Mouse (Mus musculus) myocyte (in vitro differentiated cells): ENCODE data around the gene Slc3a2. TPM values are rescaled to one million over a fixed set of nuclear protein-coding genes. Genes with fewer than 3 reads are reported as not detected.

ENCODE experiments used
- H3K27me3 ChIP-seq: one replicate; pipeline ENCODE4 v1.6.1; 2011; ENCODE audit not compliant: control insufficient read depth, insufficient read depth, insufficient read length
- H3K36me3 ChIP-seq: one replicate; pipeline ENCODE4 v1.6.1; 2011; ENCODE audit not compliant: control insufficient read depth, insufficient read depth
- H3K4me2 ChIP-seq: one replicate; pipeline ENCODE4 v1.6.1; 2011; ENCODE audit warnings: low read depth, control low read depth
- H3K4me3 ChIP-seq: one replicate; pipeline ENCODE4 v1.5.1; 2011; ENCODE audit warnings: mild to moderate bottlenecking, control low read depth, moderate library complexity
- H3K79me2 ChIP-seq: one replicate; pipeline ENCODE4 v1.6.1; 2011; ENCODE audit not compliant: control insufficient read depth, insufficient read depth
- H3ac ChIP-seq: one replicate; pipeline ENCODE4 v1.6.1; 2011; ENCODE audit not compliant: control insufficient read depth, insufficient read length
- CEBPB ChIP-seq: IDR thresholded peaks from 2 replicates; pipeline ENCODE4 v1.6.1; 2011; ENCODE audit warnings: mild to moderate bottlenecking, moderate library complexity; ENCODE audit not compliant: poor library complexity, insufficient read depth, severe bottlenecking
- E2F4 ChIP-seq: IDR thresholded peaks from one replicate; pipeline ENCODE4 v1.6.1; 2011; ENCODE audit warnings: mild to moderate bottlenecking, control low read depth, moderate library complexity; ENCODE audit not compliant: insufficient read depth
- MAX ChIP-seq: IDR thresholded peaks from one replicate; pipeline ENCODE4 v1.6.1; 2011; ENCODE audit warnings: low read depth, mild to moderate bottlenecking, control low read depth
- MYOD1 ChIP-seq, 3 experiments: IDR thresholded peaks; one replicate each; pipeline ENCODE4 v1.6.1; 2011; ENCODE audit warnings: control low read depth in 2 of 3, low read depth in 2 of 3, mild to moderate bottlenecking in 2 of 3, moderate library complexity in 1 of 3; ENCODE audit not compliant: insufficient read length in 2 of 3, control insufficient read depth in 1 of 3
- MYOG ChIP-seq, 3 experiments: IDR thresholded peaks; one replicate each; pipeline ENCODE4 v1.6.1; 2011; ENCODE audit warnings: control low read depth in 2 of 3, low read depth in 2 of 3, mild to moderate bottlenecking in 2 of 3; ENCODE audit not compliant: insufficient read length in 2 of 3, control insufficient read depth in 1 of 3, insufficient read depth in 1 of 3
- POLR2A ChIP-seq: IDR thresholded peaks from one replicate; pipeline ENCODE4 v1.6.1; 2011; ENCODE audit warnings: low read depth, mild to moderate bottlenecking, control low read depth, moderate library complexity; ENCODE audit not compliant: insufficient read length
- POLR2AphosphoS2 ChIP-seq: IDR thresholded peaks from one replicate; pipeline ENCODE4 v1.6.1; 2011; ENCODE audit warnings: low read depth, control low read depth; ENCODE audit not compliant: insufficient read length
- REST ChIP-seq: IDR thresholded peaks from one replicate; pipeline ENCODE4 v1.6.1; 2011; ENCODE audit warnings: mild to moderate bottlenecking, control low read depth, moderate library complexity; ENCODE audit not compliant: insufficient read depth, insufficient read length
- SRF ChIP-seq: IDR thresholded peaks from one replicate; pipeline ENCODE4 v1.6.1; 2011; ENCODE audit warnings: low read depth; ENCODE audit not compliant: control insufficient read depth, insufficient read length
- TCF12 ChIP-seq: IDR thresholded peaks from one replicate; pipeline ENCODE4 v1.6.1; 2011; ENCODE audit warnings: mild to moderate bottlenecking, control low read depth; ENCODE audit not compliant: poor library complexity, insufficient read depth, severe bottlenecking
- TCF3 ChIP-seq: IDR thresholded peaks from one replicate; pipeline ENCODE4 v1.6.1; 2011; ENCODE audit warnings: low read depth, control low read depth; ENCODE audit not compliant: insufficient read length
- USF1 ChIP-seq: IDR thresholded peaks from one replicate; pipeline ENCODE4 v1.6.1; 2011; ENCODE audit warnings: low read depth, mild to moderate bottlenecking, control low read depth, moderate library complexity
- polyA plus RNA-seq: library from polyadenylated mRNA; unstranded; fragments of >200 nt; fragmentation: generic; extraction: Trizol; gene quantifications from one replicate; pipeline ENCODE4 v1.2.1, GENCODE M21; 2012; ENCODE audit warnings: missing spikeins

Slc3a2 gene
- polyA plus RNA-seq, 1 experiment = 806 TPM

DNA sequence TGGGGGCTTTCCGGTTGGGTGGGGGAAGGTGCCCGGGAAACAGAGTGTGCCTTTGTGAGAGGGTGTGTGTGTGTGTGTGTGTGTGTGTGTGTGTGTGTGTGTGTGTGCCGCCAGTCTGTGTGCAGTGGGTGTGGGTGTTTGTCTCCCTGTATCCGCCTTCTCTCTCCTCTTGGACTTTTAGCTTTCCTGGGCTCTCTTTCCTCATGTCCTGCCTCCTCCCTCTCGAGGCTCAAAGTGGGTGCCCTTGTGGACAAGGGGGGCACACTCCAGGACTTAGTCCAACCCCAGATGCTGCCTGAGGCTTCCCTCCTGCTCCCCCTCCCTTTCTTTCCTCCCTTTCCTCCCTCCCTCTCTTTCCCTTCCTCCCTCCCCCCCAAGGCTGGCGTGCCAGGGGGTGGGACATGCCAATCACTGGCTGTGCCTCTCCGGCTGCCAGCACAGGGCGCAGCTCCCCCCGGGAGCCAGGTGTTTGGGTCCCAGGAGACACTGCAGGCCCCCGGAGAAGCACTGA is 59.2 kb downstream of the Slc3a2 start:
- TF ChIP-seq MYOD1 (IDR thresholded peaks at IDR 0.05; ENCODE audit: control insufficient read depth in 1 of 3, insufficient read length in 2 of 3, low read depth in 2 of 3) = no peak
- TF ChIP-seq POLR2A = no peak
- no peak for TF ChIP-seq SRF
- no peak for TF ChIP-seq MYOG (IDR thresholded peaks at IDR 0.05; ENCODE audit: control insufficient read depth in 1 of 3, insufficient read depth in 1 of 3, insufficient read length in 2 of 3, low read depth in 2 of 3)
- TF ChIP-seq REST = no peak
- TF ChIP-seq MAX = no peak
- TF ChIP-seq POLR2AphosphoS2 = no peak
- TF ChIP-seq TCF12 = no peak
- H3K4me3 ChIP-seq = no peak overlapping the region
- no peak overlapping the region for H3ac ChIP-seq
- peaks cover 53% of the 10 kb centered on the region for H3K27me3 ChIP-seq
- H3K4me2 ChIP-seq = no peak overlapping the region
- H3K36me3 ChIP-seq = no peaks in the 10 kb centered on the region
- no peaks in the 10 kb centered on the region for H3K79me2 ChIP-seq

DNA sequence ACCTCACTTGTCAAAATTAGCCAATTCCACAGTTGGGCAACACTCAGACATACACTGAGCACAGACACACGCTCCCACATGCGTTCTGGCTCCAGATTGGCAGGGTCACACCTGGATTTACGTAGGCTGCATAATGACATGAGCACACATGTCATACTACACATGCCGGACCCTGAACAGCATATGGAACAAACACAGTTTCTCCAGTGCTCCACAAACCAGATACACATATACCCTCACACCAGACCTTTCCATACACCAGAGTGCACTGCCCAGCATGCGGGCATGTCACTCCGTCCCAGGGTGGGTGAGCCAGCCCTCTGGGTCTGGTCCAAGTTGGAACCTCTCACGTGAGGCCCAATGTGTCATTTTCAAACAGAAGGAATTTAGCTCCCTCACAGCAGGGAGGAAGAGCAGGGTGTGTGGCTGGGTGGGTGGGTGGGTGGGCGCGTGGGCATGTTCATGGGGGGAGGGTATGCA is 59.8 kb downstream of the Slc3a2 start, which contains the start of gene Chrm1:
Chrm1 (plus strand) TSS at position 430 of the 480 bp plus-strand sequence.
- Histone ChIP-seq H3K4me2 (no peak within 1 kb of the TSS), H3K27me3 (peaks cover 55% of the 10 kb centered on the region), H3ac (no peak within 1 kb of the TSS), H3K36me3 (no peaks in the 10 kb centered on the region), H3K4me3 (no peak within 1 kb of the TSS), H3K79me2 (no peaks in the 10 kb centered on the region)
- TF ChIP-seq TCF3 = no peak
- no peak for TF ChIP-seq POLR2AphosphoS2
- no peak for TF ChIP-seq USF1
- TF ChIP-seq POLR2A = no peak
- TF ChIP-seq MYOD1 (IDR thresholded peaks at IDR 0.05; ENCODE audit: control insufficient read depth in 1 of 3, insufficient read length in 2 of 3, low read depth in 2 of 3) = no peak
- no peak for TF ChIP-seq E2F4
- TF ChIP-seq MAX = no peak
- no peak for TF ChIP-seq TCF12

DNA sequence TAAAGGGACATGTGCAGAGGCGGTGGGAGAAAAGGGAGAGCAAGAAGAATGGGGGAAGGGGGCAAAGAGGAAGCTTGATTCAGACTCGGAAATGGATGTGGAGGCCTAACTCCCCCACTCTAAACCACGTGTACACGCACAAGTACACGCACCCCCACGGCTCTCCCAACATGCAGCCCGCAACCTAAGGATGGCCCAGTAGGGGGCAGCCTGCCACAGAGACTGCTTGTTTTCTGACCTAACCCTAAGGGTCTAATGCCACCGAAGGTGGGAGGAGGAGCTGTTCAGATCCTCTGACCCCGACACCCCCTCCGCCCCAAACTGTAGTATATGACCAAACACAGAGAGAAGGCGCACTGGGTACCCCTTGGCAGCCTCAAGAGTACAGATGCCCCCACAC is 60.8 kb downstream of the Slc3a2 start:
- H3K79me2 ChIP-seq = no peaks in the 10 kb centered on the region
- no peak overlapping the region for H3ac ChIP-seq
- H3K4me3 ChIP-seq = no peak overlapping the region
- TF ChIP-seq MAX = no peak
- no peak for TF ChIP-seq REST
- no peak for TF ChIP-seq USF1
- no peak for TF ChIP-seq POLR2A
- no peak for TF ChIP-seq SRF
- no peak for TF ChIP-seq POLR2AphosphoS2
- no peak for TF ChIP-seq MYOG (IDR thresholded peaks at IDR 0.05; ENCODE audit: control insufficient read depth in 1 of 3, insufficient read depth in 1 of 3, insufficient read length in 2 of 3, low read depth in 2 of 3)
- TF ChIP-seq E2F4 = no peak
- H3K4me2 ChIP-seq = no peak overlapping the region
- H3K27me3 ChIP-seq = peaks cover 63% of the 10 kb centered on the region
- H3K36me3 ChIP-seq = no peaks in the 10 kb centered on the region

DNA sequence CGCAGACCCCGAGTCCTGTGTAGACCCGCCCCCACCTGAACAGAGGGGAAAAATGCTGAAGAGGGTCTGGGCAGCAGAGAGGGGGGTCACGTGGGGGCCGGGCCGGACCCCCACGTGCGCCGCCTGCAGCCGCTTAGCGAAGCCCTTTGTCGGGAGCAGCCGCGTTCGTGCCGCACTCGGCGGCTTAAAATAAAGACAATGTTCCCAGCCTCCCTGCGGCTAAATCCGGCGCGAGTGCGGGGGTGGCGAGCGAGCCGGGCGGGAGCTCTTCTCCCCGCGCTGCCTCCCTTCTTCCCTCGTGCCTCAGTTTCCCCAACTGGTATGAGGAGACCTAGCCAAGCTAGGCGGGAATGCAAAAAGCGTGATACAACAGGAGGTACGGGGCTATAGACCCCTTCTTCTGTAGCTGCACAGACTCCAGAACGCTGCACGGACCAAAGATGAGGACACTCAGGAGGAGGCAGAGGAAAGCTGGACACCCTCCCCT is 61.3 kb downstream of the Slc3a2 start:
- Histone ChIP-seq H3K79me2 (no peaks in the 10 kb centered on the region), H3K27me3 (peaks cover 63% of the 10 kb centered on the region), H3K36me3 (no peaks in the 10 kb centered on the region), H3K4me2 (no peak overlapping the region), H3K4me3 (no peak overlapping the region), H3ac (no peak overlapping the region)
- no peak for TF ChIP-seq MYOD1 (IDR thresholded peaks at IDR 0.05; ENCODE audit: control insufficient read depth in 1 of 3, insufficient read length in 2 of 3, low read depth in 2 of 3)
- TF ChIP-seq USF1 = no peak
- TF ChIP-seq MYOG (IDR thresholded peaks at IDR 0.05; ENCODE audit: control insufficient read depth in 1 of 3, insufficient read depth in 1 of 3, insufficient read length in 2 of 3, low read depth in 2 of 3) = no peak
- no peak for TF ChIP-seq REST
- no peak for TF ChIP-seq TCF3
- TF ChIP-seq POLR2AphosphoS2 = no peak
- no peak for TF ChIP-seq CEBPB

Other genes with a start within 250 kb of the Slc3a2 start
- gene Slc22a8, start 132.1 kb downstream of the Slc3a2 start, polyA plus RNA-seq = not detected
- gene Slc22a6, start 105.3 kb downstream of the Slc3a2 start, polyA plus RNA-seq = not detected
- not detected for gene Chrm1, start 59.6 kb downstream of the Slc3a2 start, polyA plus RNA-seq
- 109 TPM for gene Wdr74, start 12.5 kb upstream of the Slc3a2 start, polyA plus RNA-seq
- 0.94 TPM for gene 1700092M07Rik, start 17.3 kb upstream of the Slc3a2 start, polyA plus RNA-seq
- gene Stx5a, start 18.0 kb upstream of the Slc3a2 start, polyA plus RNA-seq = 49.5 TPM
- gene Nxf1, start 33.7 kb upstream of the Slc3a2 start, polyA plus RNA-seq = 64.3 TPM
- gene Tmem223, start 47.6 kb upstream of the Slc3a2 start, polyA plus RNA-seq = 59.4 TPM
- 31.6 TPM for gene Tmem179b, start 51.1 kb upstream of the Slc3a2 start, polyA plus RNA-seq
- gene Taf6l, start 63.0 kb upstream of the Slc3a2 start, polyA plus RNA-seq = 19.6 TPM
- gene Polr2g, start 75.2 kb upstream of the Slc3a2 start, polyA plus RNA-seq = 152 TPM
- gene Zbtb3, start 79.2 kb upstream of the Slc3a2 start, polyA plus RNA-seq = 2.4 TPM
- 18.7 TPM for gene Ttc9c, start 96.0 kb upstream of the Slc3a2 start, polyA plus RNA-seq
- gene Hnrnpul2, start 96.6 kb upstream of the Slc3a2 start, polyA plus RNA-seq = 42.1 TPM
- 1.00 TPM for gene AC129217.1, start 106.4 kb upstream of the Slc3a2 start, polyA plus RNA-seq
- 5.7 TPM for gene Bscl2, start 114.1 kb upstream of the Slc3a2 start, polyA plus RNA-seq
- gene Gng3, start 115.8 kb upstream of the Slc3a2 start, polyA plus RNA-seq = 0.25 TPM
- gene Lrrn4cl, start 127.4 kb upstream of the Slc3a2 start, polyA plus RNA-seq = 0.25 TPM
- 236 TPM for gene Ubxn1, start 148.1 kb upstream of the Slc3a2 start, polyA plus RNA-seq
- gene Uqcc3, start 157.6 kb upstream of the Slc3a2 start, polyA plus RNA-seq = 37.0 TPM
- gene Lbhd1, start 160.4 kb upstream of the Slc3a2 start, polyA plus RNA-seq = 3.3 TPM
- not detected for gene Gm49403, start 160.6 kb upstream of the Slc3a2 start, polyA plus RNA-seq
- gene 1810009A15Rik, start 165.5 kb upstream of the Slc3a2 start, polyA plus RNA-seq = 73.1 TPM
- gene Gm49416, start 165.6 kb upstream of the Slc3a2 start, polyA plus RNA-seq = 0.44 TPM
- 23.2 TPM for gene Ints5, start 169.6 kb upstream of the Slc3a2 start, polyA plus RNA-seq
- 109 TPM for gene Ganab, start 174.7 kb upstream of the Slc3a2 start, polyA plus RNA-seq
- 66.3 TPM for gene B3gat3, start 197.0 kb upstream of the Slc3a2 start, polyA plus RNA-seq
- gene Rom1, start 206.0 kb upstream of the Slc3a2 start, polyA plus RNA-seq = 6.0 TPM
- gene Eml3, start 206.2 kb upstream of the Slc3a2 start, polyA plus RNA-seq = 14.7 TPM
- 81.5 TPM for gene Mta2, start 218.5 kb upstream of the Slc3a2 start, polyA plus RNA-seq
- gene Tut1, start 230.5 kb upstream of the Slc3a2 start, polyA plus RNA-seq = 24.9 TPM
- 896 TPM for gene Eef1g, start 243.7 kb upstream of the Slc3a2 start, polyA plus RNA-seq